ENCODE assay signal across 8 mouse cellular contexts in genomic region chr7:45458748-45459563, GRCm38 (mm10). TPM values are rescaled to one million over a fixed set of nuclear protein-coding genes. Genes with fewer than 3 reads are reported as not detected.
A peak's percentile ranks its signal among the peaks of the same experiment; 100 is the strongest.
DNase-seq lines count a peak whose midpoint lies in the region; ATAC-seq lines count a peak whose summit lies in the region.

No protein-coding gene starts in this region.

- DNase-seq in NIH3T3 (ENCODE audit: low read depth), result peak; percentile 86
- DNase-seq in cerebellum, adult 9-11 months, result peak; percentile 81
- DNase-seq in frontal cortex, postnatal 14 days (ENCODE audit: low spot score in 2 of 2), result peak; percentile 54 to 61
- peak; percentile 89 for DNase-seq in hindbrain, embryonic 14.5 days (ENCODE audit: low spot score)
- DNase-seq in left cerebral cortex, adult 8-10 months (ENCODE audit: low spot score in 2 of 2), result peak; percentile 51 to 59
- DNase-seq in right cerebral cortex, adult 18-20 months, result peak; percentile 72
- DNase-seq in urinary bladder, adult 18-20 months (ENCODE audit: low spot score in 2 of 2), result peak; percentile 48 to 57

- peaks cover 58% of the 10 kb centered on the region for H3K79me2 ChIP-seq in macrophage (ENCODE audit: inconsistent target)

- H3K9me3 ChIP-seq in hindbrain, embryonic 14.5 days (ENCODE audit: control insufficient read depth, low read length), result no peaks in the 10 kb centered on the region

- no peaks in the 10 kb centered on the region for H3K27me3 ChIP-seq in hindbrain, embryonic 14.5 days (ENCODE audit: control insufficient read depth, insufficient read depth, low read length)

- peak overlapping the region; percentile 78 for H3K4me3 ChIP-seq in hindbrain, embryonic 14.5 days (replicated peaks; ENCODE audit: low read length)
- H3K4me3 ChIP-seq in macrophage (ENCODE audit: inconsistent target), result peak overlapping the region; percentile 99

- H3K36me3 ChIP-seq in hindbrain, embryonic 14.5 days (replicated peaks; ENCODE audit: control insufficient read depth, insufficient read depth), result peaks cover 71% of the 10 kb centered on the region
- H3K36me3 ChIP-seq in macrophage (ENCODE audit: inconsistent target), result peaks cover 21% of the 10 kb centered on the region; the same call in 1 of the 2 replicates

- peak overlapping the region; percentile 82 for H3K9ac ChIP-seq in hindbrain, embryonic 14.5 days

- under 1% methylated on average over 40 of the region's 43 CpGs for WGBS in hindbrain, embryonic 14.5 days
- WGBS in macrophage (ENCODE audit: missing documents), result 1% methylated on average over 41 of the region's 43 CpGs

- peaks cover 31% of the 10 kb centered on the region for H3K4me1 ChIP-seq in hindbrain, embryonic 14.5 days (replicated peaks; ENCODE audit: control insufficient read depth, insufficient read depth, low read length)

- peak overlapping the region; percentile 97 for H3K27ac ChIP-seq in hindbrain, embryonic 14.5 days
- H3K27ac ChIP-seq in macrophage, result peak overlapping the region; percentile 96

- ATAC-seq in hindbrain, embryonic 14.5 days (ENCODE audit: low FRiP score), result peak; percentile 67

- peak overlapping the region; percentile 92 for H3K4me2 ChIP-seq in hindbrain, embryonic 14.5 days (replicated peaks)

RNA-seq across cellular contexts. Expression of gene Ftl1, which starts 0.7 kb away (rescaled TPM):
- polyA plus RNA-seq in hindbrain, embryonic 14.5 days (2014; fragmentation: Nextera tagmentation; extraction: Ambion mirVana), result 4,936 and 5,483 TPM in 2 replicates
- 100 to 1,000 TPM; 206 to 283 (median 229) TPM for total RNA-seq in left cerebral cortex, adult 8-10 months (2022)
- total RNA-seq in macrophage (2018; cell fraction: chromatin; rRNA removed), result 1,000 to 10,000 TPM in 17 of 26 experiments, 100 to 1,000 TPM in 9; 394 to 2,185 (median 1,126) TPM
- total RNA-seq in macrophage (2018; cell fraction: cytosol; rRNA removed), result over 10,000 TPM; 22,605 to 41,733 (median 29,198) TPM
- total RNA-seq in macrophage (2018; cell fraction: nucleus; rRNA removed), result 1,000 to 10,000 TPM; 1,882 to 6,751 (median 4,081) TPM
- polyA plus RNA-seq in macrophage (2018), result 15,351 to 37,573 TPM (median 32,957 TPM) in 3 replicates

RNA-seq across cellular contexts. Expression of gene Bax, which starts 7.7 kb away (rescaled TPM):
- polyA plus RNA-seq in hindbrain, embryonic 14.5 days (2014; fragmentation: Nextera tagmentation; extraction: Ambion mirVana), result 182 and 190 TPM in 2 replicates
- 10 to 100 TPM; 57.8 to 78.7 (median 67.0) TPM for total RNA-seq in left cerebral cortex, adult 8-10 months (2022)
- 100 to 1,000 TPM in 21 of 26 experiments, 10 to 100 TPM in 5; 69.8 to 213 (median 134) TPM for total RNA-seq in macrophage (2018; cell fraction: chromatin; rRNA removed)
- total RNA-seq in macrophage (2018; cell fraction: cytosol; rRNA removed), result 100 to 1,000 TPM; 144 to 214 (median 171) TPM
- 100 to 1,000 TPM; 106 to 261 (median 170) TPM for total RNA-seq in macrophage (2018; cell fraction: nucleus; rRNA removed)
- 72.6 to 246 TPM (median 245 TPM) in 3 replicates for polyA plus RNA-seq in macrophage (2018)

RNA-seq across cellular contexts. Expression of gene Ruvbl2, which starts 21.1 kb away (rescaled TPM):
- 83.9 and 93.5 TPM in 2 replicates for polyA plus RNA-seq in hindbrain, embryonic 14.5 days (2014; fragmentation: Nextera tagmentation; extraction: Ambion mirVana)
- total RNA-seq in left cerebral cortex, adult 8-10 months (2022), result 10 to 100 TPM; 30.0 to 37.5 (median 32.0) TPM
- 10 to 100 TPM in 8 of 26 experiments, 1 to 10 TPM in 18; 1.1 to 17.1 (median 8.7) TPM for total RNA-seq in macrophage (2018; cell fraction: chromatin; rRNA removed)
- 10 to 100 TPM; 11.6 to 25.0 (median 18.3) TPM for total RNA-seq in macrophage (2018; cell fraction: cytosol; rRNA removed)
- total RNA-seq in macrophage (2018; cell fraction: nucleus; rRNA removed), result 10 to 100 TPM in 3 of 26 experiments, 1 to 10 TPM in 23; 3.4 to 16.9 (median 6.7) TPM
- 14.9 to 41.5 TPM (median 18.7 TPM) in 3 replicates for polyA plus RNA-seq in macrophage (2018)

RNA-seq across cellular contexts. Expression of gene Tulp2, which starts 22.7 kb away (rescaled TPM):
- polyA plus RNA-seq in hindbrain, embryonic 14.5 days (2014; fragmentation: Nextera tagmentation; extraction: Ambion mirVana), result 0.13 and 0.35 TPM in 2 replicates
- total RNA-seq in left cerebral cortex, adult 8-10 months (2022), result not detected
- total RNA-seq in macrophage (2018; cell fraction: chromatin; rRNA removed), result not detected
- total RNA-seq in macrophage (2018; cell fraction: cytosol; rRNA removed), result under 1 TPM in 1 of 26 experiments, not detected in 25; 0.10 TPM
- total RNA-seq in macrophage (2018; cell fraction: nucleus; rRNA removed), result not detected
- polyA plus RNA-seq in macrophage (2018), result not detected in 3 replicates

RNA-seq across cellular contexts. Expression of gene Gys1, which starts 24.3 kb away (rescaled TPM):
- 17.8 and 21.6 TPM in 2 replicates for polyA plus RNA-seq in hindbrain, embryonic 14.5 days (2014; fragmentation: Nextera tagmentation; extraction: Ambion mirVana)
- total RNA-seq in left cerebral cortex, adult 8-10 months (2022), result 10 to 100 TPM; 14.7 to 16.4 (median 15.1) TPM
- total RNA-seq in macrophage (2018; cell fraction: chromatin; rRNA removed), result 10 to 100 TPM in 12 of 26 experiments, 1 to 10 TPM in 14; 1.6 to 23.1 (median 8.5) TPM
- 1 to 10 TPM; 5.4 to 9.4 (median 7.9) TPM for total RNA-seq in macrophage (2018; cell fraction: cytosol; rRNA removed)
- total RNA-seq in macrophage (2018; cell fraction: nucleus; rRNA removed), result 10 to 100 TPM in 5 of 26 experiments, 1 to 10 TPM in 21; 3.2 to 14.5 (median 7.7) TPM
- 7.1 to 9.5 TPM (median 7.3 TPM) in 3 replicates for polyA plus RNA-seq in macrophage (2018)

Comparison
In these comparisons a context has a peak if more than half of its experiments do, and no peak if none do; other contexts are left out.
1. Peak in every context shown above with its lines: DNase-seq, ATAC-seq, H3K4me3 ChIP-seq and H3K27ac ChIP-seq.